Mouse (Mus musculus): ENCODE measurements at regions not wholly inside any gene's neighbourhood (a gene's known extent, or its start where the extent isn't known, plus 50 kb on each side); places are given as distances from the start of the nearest gene placed in this dataset.

GRCm38 (mm10) chr12:50765156-50765940, 116.5 kb upstream of the Prkd1 start:
- TF ChIP-seq CTCF (IDR thresholded peaks at IDR 0.05; ENCODE audit: borderline replicate concordance, control insufficient read depth, extremely low read depth, insufficient read depth, low read length, poor library complexity) (no peak), POLR2A (IDR thresholded peaks at IDR 0.05; ENCODE audit: control insufficient read depth, extremely low read depth, insufficient read depth, low read length, poor library complexity) (no peak)
